Mouse (Mus musculus): Measurements from ENCODE around the gene Lhb. TPM values are rescaled to one million over a fixed set of nuclear protein-coding genes. Genes with fewer than 3 reads are reported as not detected.

Lhb gene
- polyA plus RNA-seq, 1 experiment: 0.07 TPM

DNA sequence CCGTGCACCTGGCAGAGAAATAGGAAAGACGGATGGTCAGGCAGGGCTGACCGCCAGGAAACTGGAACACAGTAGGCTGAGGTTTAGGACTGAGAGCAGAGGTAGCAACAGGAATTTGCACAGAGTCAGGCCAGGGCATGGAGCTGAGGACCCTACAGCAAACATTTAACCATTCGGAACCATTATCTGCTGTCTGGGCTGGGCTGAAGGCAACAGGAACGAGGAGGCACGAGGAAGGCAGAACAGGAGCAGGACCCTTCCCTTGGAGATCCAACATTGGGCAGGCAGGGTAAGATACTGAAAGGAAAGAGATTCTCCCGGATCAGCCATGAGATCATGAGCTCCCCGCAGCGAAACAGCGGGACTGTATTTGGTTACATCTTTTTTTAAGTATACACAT, 12.8 kb upstream of the Lhb start:
- no peak for TF ChIP-seq MYOG (IDR thresholded peaks at IDR 0.05; ENCODE audit: control insufficient read depth in 1 of 3, insufficient read depth in 1 of 3, insufficient read length in 2 of 3, low read depth in 2 of 3)
- no peak for TF ChIP-seq POLR2AphosphoS2 (IDR thresholded peaks at IDR 0.05; ENCODE audit: insufficient read length, low read depth)
- no peak for TF ChIP-seq MAX (IDR thresholded peaks at IDR 0.05; ENCODE audit: low read depth)
- TF ChIP-seq CEBPB (IDR thresholded peaks at IDR 0.05; ENCODE audit: insufficient read depth, poor library complexity, severe bottlenecking): no peak
- Histone ChIP-seq H3K36me3 (ENCODE audit: control insufficient read depth, insufficient read depth) (no peaks in the 10 kb centered on the region), H3K4me2 (ENCODE audit: low read depth) (no peak overlapping the region), H3K79me2 (ENCODE audit: control insufficient read depth, insufficient read depth) (no peaks in the 10 kb centered on the region), H3ac (ENCODE audit: control insufficient read depth, insufficient read length) (no peak overlapping the region), H3K4me3 (no peak overlapping the region), H3K27me3 (ENCODE audit: control insufficient read depth, insufficient read depth, insufficient read length) (peaks cover 26% of the 10 kb centered on the region)

GRCm38 (mm10) chr7:45408351-45408750, 12.3 kb upstream of the Lhb start:
- no peak overlapping the region for H3ac ChIP-seq (ENCODE audit: control insufficient read depth, insufficient read length)
- H3K4me3 ChIP-seq: no peak overlapping the region
- no peaks in the 10 kb centered on the region for H3K36me3 ChIP-seq (ENCODE audit: control insufficient read depth, insufficient read depth)
- no peak overlapping the region for H3K4me2 ChIP-seq (ENCODE audit: low read depth)
- no peaks in the 10 kb centered on the region for H3K79me2 ChIP-seq (ENCODE audit: control insufficient read depth, insufficient read depth)
- H3K27me3 ChIP-seq (ENCODE audit: control insufficient read depth, insufficient read depth, insufficient read length): peaks cover 26% of the 10 kb centered on the region
- TF ChIP-seq CEBPB (IDR thresholded peaks at IDR 0.05; ENCODE audit: insufficient read depth, poor library complexity, severe bottlenecking): no peak
- no peak for TF ChIP-seq E2F4 (IDR thresholded peaks at IDR 0.05; ENCODE audit: insufficient read depth)
- no peak for TF ChIP-seq REST (IDR thresholded peaks at IDR 0.05; ENCODE audit: insufficient read depth, insufficient read length)
- TF ChIP-seq MYOG (IDR thresholded peaks at IDR 0.05; ENCODE audit: control insufficient read depth in 1 of 3, insufficient read depth in 1 of 3, insufficient read length in 2 of 3, low read depth in 2 of 3): no peak
- TF ChIP-seq TCF3 (IDR thresholded peaks at IDR 0.05; ENCODE audit: insufficient read length, low read depth): no peak
- TF ChIP-seq MYOD1 (IDR thresholded peaks at IDR 0.05; ENCODE audit: control insufficient read depth in 1 of 3, insufficient read length in 2 of 3, low read depth in 2 of 3): no peak
- no peak for TF ChIP-seq USF1 (IDR thresholded peaks at IDR 0.05; ENCODE audit: low read depth)
- TF ChIP-seq TCF12 (IDR thresholded peaks at IDR 0.05; ENCODE audit: insufficient read depth, poor library complexity, severe bottlenecking): no peak
- TF ChIP-seq SRF (IDR thresholded peaks at IDR 0.05; ENCODE audit: control insufficient read depth, insufficient read length, low read depth): no peak
- no peak for TF ChIP-seq POLR2A (IDR thresholded peaks at IDR 0.05; ENCODE audit: insufficient read length, low read depth)
- TF ChIP-seq POLR2AphosphoS2 (IDR thresholded peaks at IDR 0.05; ENCODE audit: insufficient read length, low read depth): no peak
- TF ChIP-seq MAX (IDR thresholded peaks at IDR 0.05; ENCODE audit: low read depth): no peak

DNA sequence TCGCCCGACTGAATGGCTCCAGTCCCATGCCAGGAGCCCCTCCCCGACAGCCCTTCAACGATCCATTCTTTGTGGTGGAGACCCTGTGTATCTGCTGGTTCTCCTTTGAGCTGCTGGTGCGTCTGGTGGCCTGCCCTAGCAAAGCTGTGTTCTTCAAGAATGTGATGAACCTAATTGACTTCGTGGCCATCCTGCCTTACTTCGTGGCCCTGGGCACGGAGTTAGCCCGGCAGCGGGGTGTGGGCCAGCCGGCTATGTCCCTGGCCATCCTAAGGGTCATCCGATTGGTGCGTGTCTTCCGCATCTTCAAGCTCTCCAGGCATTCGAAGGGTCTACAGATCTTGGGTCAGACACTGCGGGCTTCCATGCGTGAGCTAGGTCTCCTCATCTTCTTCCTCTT, 11.7 kb upstream of the Lhb start:
- H3K4me2 ChIP-seq (ENCODE audit: low read depth): no peak overlapping the region
- TF ChIP-seq MYOG (IDR thresholded peaks at IDR 0.05; ENCODE audit: control insufficient read depth in 1 of 3, insufficient read depth in 1 of 3, insufficient read length in 2 of 3, low read depth in 2 of 3) (no peak), REST (IDR thresholded peaks at IDR 0.05; ENCODE audit: insufficient read depth, insufficient read length) (no peak), MYOD1 (IDR thresholded peaks at IDR 0.05; ENCODE audit: control insufficient read depth in 1 of 3, insufficient read length in 2 of 3, low read depth in 2 of 3) (no peak), E2F4 (IDR thresholded peaks at IDR 0.05; ENCODE audit: insufficient read depth) (no peak), SRF (IDR thresholded peaks at IDR 0.05; ENCODE audit: control insufficient read depth, insufficient read length, low read depth) (no peak), POLR2A (IDR thresholded peaks at IDR 0.05; ENCODE audit: insufficient read length, low read depth) (no peak), CEBPB (IDR thresholded peaks at IDR 0.05; ENCODE audit: insufficient read depth, poor library complexity, severe bottlenecking) (no peak), USF1 (IDR thresholded peaks at IDR 0.05; ENCODE audit: low read depth) (no peak), TCF3 (IDR thresholded peaks at IDR 0.05; ENCODE audit: insufficient read length, low read depth) (no peak), TCF12 (IDR thresholded peaks at IDR 0.05; ENCODE audit: insufficient read depth, poor library complexity, severe bottlenecking) (no peak), POLR2AphosphoS2 (IDR thresholded peaks at IDR 0.05; ENCODE audit: insufficient read length, low read depth) (no peak), MAX (IDR thresholded peaks at IDR 0.05; ENCODE audit: low read depth) (no peak)
- H3K79me2 ChIP-seq (ENCODE audit: control insufficient read depth, insufficient read depth): no peaks in the 10 kb centered on the region
- no peak overlapping the region for H3ac ChIP-seq (ENCODE audit: control insufficient read depth, insufficient read length)
- H3K27me3 ChIP-seq (ENCODE audit: control insufficient read depth, insufficient read depth, insufficient read length): peaks cover 26% of the 10 kb centered on the region
- H3K4me3 ChIP-seq: no peak overlapping the region
- H3K36me3 ChIP-seq (ENCODE audit: control insufficient read depth, insufficient read depth): no peaks in the 10 kb centered on the region

DNA sequence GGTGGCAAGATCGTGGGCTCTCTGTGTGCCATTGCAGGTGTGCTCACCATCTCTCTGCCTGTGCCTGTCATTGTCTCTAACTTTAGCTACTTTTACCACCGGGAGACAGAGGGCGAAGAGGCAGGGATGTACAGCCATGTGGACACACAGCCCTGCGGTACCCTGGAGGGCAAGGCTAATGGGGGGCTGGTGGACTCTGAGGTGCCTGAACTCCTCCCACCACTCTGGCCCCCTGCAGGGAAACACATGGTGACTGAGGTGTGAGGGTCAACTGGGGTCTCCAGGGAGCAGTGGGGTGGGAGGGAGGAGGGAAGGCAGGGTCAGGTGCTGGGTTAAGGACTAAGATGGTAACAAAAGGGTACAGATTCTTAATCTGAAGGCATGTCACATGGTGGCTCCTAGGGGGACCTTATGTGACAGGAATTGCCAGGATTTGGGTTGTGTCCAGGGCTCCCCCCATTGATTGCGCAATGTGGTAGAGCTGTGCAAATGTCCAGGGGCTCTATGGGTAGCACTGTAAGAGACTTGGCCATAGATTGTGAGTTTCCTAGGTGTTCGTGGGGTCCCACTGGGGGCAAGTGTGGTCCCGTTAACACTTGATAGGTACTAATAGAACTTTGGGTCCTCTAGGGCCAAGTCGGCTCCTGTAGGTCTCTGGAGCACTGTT, 11.0 kb upstream of the Lhb start:
- no peaks in the 10 kb centered on the region for H3K36me3 ChIP-seq (ENCODE audit: control insufficient read depth, insufficient read depth)
- H3K4me2 ChIP-seq (ENCODE audit: low read depth): no peak overlapping the region
- no peak for TF ChIP-seq TCF3 (IDR thresholded peaks at IDR 0.05; ENCODE audit: insufficient read length, low read depth)
- no peak for TF ChIP-seq POLR2AphosphoS2 (IDR thresholded peaks at IDR 0.05; ENCODE audit: insufficient read length, low read depth)
- no peak for TF ChIP-seq TCF12 (IDR thresholded peaks at IDR 0.05; ENCODE audit: insufficient read depth, poor library complexity, severe bottlenecking)
- peak; percentile 77 for TF ChIP-seq CEBPB (IDR thresholded peaks at IDR 0.05; ENCODE audit: insufficient read depth, poor library complexity, severe bottlenecking)
- TF ChIP-seq MYOD1 (IDR thresholded peaks at IDR 0.05; ENCODE audit: control insufficient read depth in 1 of 3, insufficient read length in 2 of 3, low read depth in 2 of 3): no peak
- TF ChIP-seq POLR2A (IDR thresholded peaks at IDR 0.05; ENCODE audit: insufficient read length, low read depth): no peak
- H3ac ChIP-seq (ENCODE audit: control insufficient read depth, insufficient read length): no peak overlapping the region
- H3K4me3 ChIP-seq: no peak overlapping the region
- no peaks in the 10 kb centered on the region for H3K79me2 ChIP-seq (ENCODE audit: control insufficient read depth, insufficient read depth)
- peaks cover 26% of the 10 kb centered on the region for H3K27me3 ChIP-seq (ENCODE audit: control insufficient read depth, insufficient read depth, insufficient read length)

DNA sequence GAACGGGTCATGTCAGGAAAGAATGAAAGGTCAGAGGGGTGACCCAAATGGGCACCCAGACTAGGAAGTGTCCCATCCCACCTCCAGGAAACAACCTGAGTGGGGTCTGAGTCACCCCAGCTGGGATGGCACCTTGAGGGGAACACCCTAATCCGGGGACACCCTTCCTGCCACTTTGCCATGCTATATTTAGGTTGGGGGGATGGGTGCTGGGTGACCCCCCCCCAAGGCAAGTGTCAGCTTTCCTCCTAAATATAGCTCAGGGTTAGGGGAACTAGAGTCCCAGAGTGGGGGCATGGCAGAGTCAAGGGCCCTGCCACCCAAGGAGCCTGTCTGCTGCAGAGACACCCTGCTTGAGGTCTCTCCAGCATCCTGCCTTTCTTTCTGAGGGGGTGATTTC, 8.2 kb upstream of the Lhb start:
- no peaks in the 10 kb centered on the region for H3K79me2 ChIP-seq (ENCODE audit: control insufficient read depth, insufficient read depth)
- TF ChIP-seq MAX (IDR thresholded peaks at IDR 0.05; ENCODE audit: low read depth): no peak
- no peak for TF ChIP-seq REST (IDR thresholded peaks at IDR 0.05; ENCODE audit: insufficient read depth, insufficient read length)
- TF ChIP-seq USF1 (IDR thresholded peaks at IDR 0.05; ENCODE audit: low read depth): no peak
- no peak for TF ChIP-seq SRF (IDR thresholded peaks at IDR 0.05; ENCODE audit: control insufficient read depth, insufficient read length, low read depth)
- TF ChIP-seq TCF12 (IDR thresholded peaks at IDR 0.05; ENCODE audit: insufficient read depth, poor library complexity, severe bottlenecking): no peak
- no peak for TF ChIP-seq POLR2A (IDR thresholded peaks at IDR 0.05; ENCODE audit: insufficient read length, low read depth)
- no peak for TF ChIP-seq MYOD1 (IDR thresholded peaks at IDR 0.05; ENCODE audit: control insufficient read depth in 1 of 3, insufficient read length in 2 of 3, low read depth in 2 of 3)
- no peak for TF ChIP-seq E2F4 (IDR thresholded peaks at IDR 0.05; ENCODE audit: insufficient read depth)
- no peak for TF ChIP-seq POLR2AphosphoS2 (IDR thresholded peaks at IDR 0.05; ENCODE audit: insufficient read length, low read depth)
- TF ChIP-seq MYOG (IDR thresholded peaks at IDR 0.05; ENCODE audit: control insufficient read depth in 1 of 3, insufficient read depth in 1 of 3, insufficient read length in 2 of 3, low read depth in 2 of 3): no peak
- TF ChIP-seq CEBPB (IDR thresholded peaks at IDR 0.05; ENCODE audit: insufficient read depth, poor library complexity, severe bottlenecking): no peak
- TF ChIP-seq TCF3 (IDR thresholded peaks at IDR 0.05; ENCODE audit: insufficient read length, low read depth): no peak
- no peak overlapping the region for H3K4me3 ChIP-seq
- H3K27me3 ChIP-seq (ENCODE audit: control insufficient read depth, insufficient read depth, insufficient read length): peaks cover 25% of the 10 kb centered on the region
- H3K4me2 ChIP-seq (ENCODE audit: low read depth): no peak overlapping the region
- H3K36me3 ChIP-seq (ENCODE audit: control insufficient read depth, insufficient read depth): no peaks in the 10 kb centered on the region
- no peak overlapping the region for H3ac ChIP-seq (ENCODE audit: control insufficient read depth, insufficient read length)
